Mouse (Mus musculus): Measurements from ENCODE around the gene BC049352.
A peak's percentile ranks its signal among the peaks of the same experiment; 100 is the strongest.

The BC049352 gene

GRCm38 (mm10) chr9:45251990-45252389 lies 70.2 kb downstream of the BC049352 start:
- DNase-seq: no peak

- DNase-seq: no peak
These were observed 70.6 kb downstream of the BC049352 start for GRCm38 (mm10) chr9:45252395-45252794.

GRCm38 (mm10) chr9:45254021-45254420 lies 72.2 kb downstream of the BC049352 start:
- DNase-seq: no peak

GRCm38 (mm10) chr9:45254605-45255004 lies 72.8 kb downstream of the BC049352 start:
- DNase-seq: no peak

GRCm38 (mm10) chr9:45255431-45255830 lies 73.6 kb downstream of the BC049352 start:
- no peak for DNase-seq

- no peak for DNase-seq
These were observed 74.2 kb downstream of the BC049352 start for GRCm38 (mm10) chr9:45255967-45256366.

GRCm38 (mm10) chr9:45259065-45259464 lies 77.3 kb downstream of the BC049352 start:
- DNase-seq: no peak

- DNase-seq: no peak
These were observed 79.7 kb downstream of the BC049352 start for GRCm38 (mm10) chr9:45261466-45261865.

GRCm38 (mm10) chr9:45261872-45262271 lies 80.1 kb downstream of the BC049352 start:
- no peak for DNase-seq

- no peak for DNase-seq
These were observed 85.3 kb downstream of the BC049352 start for GRCm38 (mm10) chr9:45267099-45267498.

- DNase-seq: no peak
These were observed 86.3 kb downstream of the BC049352 start for GRCm38 (mm10) chr9:45268079-45268478.

- DNase-seq: peak; percentile 74
These were observed 87.0 kb downstream of the BC049352 start, which contains the start of gene Il10ra for GRCm38 (mm10) chr9:45268597-45269325. Gene Il10ra (minus strand): TSS chr9:45269149.

GRCm38 (mm10) chr9:45272213-45272612 lies 90.4 kb downstream of the BC049352 start:
- DNase-seq: no peak

GRCm38 (mm10) chr9:45274218-45274617 lies 92.4 kb downstream of the BC049352 start:
- DNase-seq: no peak

GRCm38 (mm10) chr9:45274635-45275034 lies 92.8 kb downstream of the BC049352 start:
- no peak for DNase-seq

GRCm38 (mm10) chr9:45280059-45280458 lies 98.3 kb downstream of the BC049352 start:
- DNase-seq: no peak

- DNase-seq: no peak
These were observed 99.1 kb downstream of the BC049352 start for GRCm38 (mm10) chr9:45280891-45281290.

- DNase-seq: no peak
These were observed 100.7 kb downstream of the BC049352 start for GRCm38 (mm10) chr9:45282466-45282865.

GRCm38 (mm10) chr9:45291481-45292168 lies 109.8 kb downstream of the BC049352 start:
- no peak for DNase-seq

GRCm38 (mm10) chr9:45294210-45295011 lies 112.6 kb downstream of the BC049352 start:
- no peak for DNase-seq

GRCm38 (mm10) chr9:45299231-45300006 lies 117.6 kb downstream of the BC049352 start:
- peak; percentile 59 for DNase-seq
